Mouse (Mus musculus) embryonic facial prominence, embryonic 11.5 days (tissue): Measurements from ENCODE around the gene Igsf9. TPM values are rescaled to one million over a fixed set of nuclear protein-coding genes. Genes with fewer than 3 reads are reported as not detected.

ENCODE experiments used
- ATAC-seq: fragments of 200-750 bp; cut with Nextera tagmentation; replicated peaks from 2 replicates; pipeline ENCODE4 v1.8.0; 2017; ENCODE audit warnings: low read depth; ENCODE audit not compliant: insufficient number of reproducible peaks, low FRiP score, low TSS enrichment
- DNase-seq: peaks from one replicate; pipeline ENCODE4 v3.0.0-alpha.2; 2015; ENCODE audit warnings: low spot score
- H3K27ac ChIP-seq: fragments of 300-500 bp; sonication (generic); replicated peaks from 2 replicates; pipeline ENCODE4 v1.5.1; 2014; ENCODE audit warnings: mild to moderate bottlenecking, low read depth, low read length, control low read depth
- H3K27me3 ChIP-seq: fragments of 300-500 bp; sonication (generic); 2 replicates; pipeline ENCODE4 v1.6.1; 2014; ENCODE audit warnings: mild to moderate bottlenecking, low read length, moderate library complexity, mixed read lengths; ENCODE audit not compliant: control insufficient read depth, insufficient read depth
- H3K36me3 ChIP-seq: fragments of 300-500 bp; sonication (generic); replicated peaks from 2 replicates; pipeline ENCODE4 v1.6.1; 2014; ENCODE audit warnings: low read depth, mild to moderate bottlenecking, low read length, moderate library complexity, mixed read lengths; ENCODE audit not compliant: control insufficient read depth, insufficient read depth
- H3K4me1 ChIP-seq: fragments of 300-500 bp; sonication (generic); 2 replicates; pipeline ENCODE4 v1.6.1; 2014; ENCODE audit warnings: low read length, mixed read lengths; ENCODE audit not compliant: control insufficient read depth, insufficient read depth
- H3K4me2 ChIP-seq: fragments of 300-500 bp; sonication (generic); 2 replicates; pipeline ENCODE4 v1.6.1; 2014; ENCODE audit warnings: low read depth, mild to moderate bottlenecking, control low read depth, low read length, moderate library complexity
- H3K4me3 ChIP-seq: fragments of 300-500 bp; sonication (generic); 2 replicates; pipeline ENCODE4 v1.5.1; 2014; ENCODE audit warnings: low read depth, low read length, control low read depth
- H3K9ac ChIP-seq: fragments of 300-500 bp; sonication (generic); replicated peaks from 2 replicates; pipeline ENCODE4 v1.6.1; 2014; ENCODE audit warnings: mild to moderate bottlenecking, control low read depth, low read length
- H3K9me3 ChIP-seq: fragments of 300-500 bp; sonication (generic); replicated peaks from 2 replicates; pipeline ENCODE4 v1.6.1; 2016; ENCODE audit warnings: mild to moderate bottlenecking, low read length, inconsistent platforms, mixed read lengths; ENCODE audit not compliant: control insufficient read depth
- WGBS: fragments of 180-500 bp; shearing (Covaris S2); extraction: QIAGEN DNeasy Blood & Tissue Kit; methylation state at CpG from one replicate; pipeline ENCODE4 v1.1.7; 2014; 5-methylcytosine and 5-hydroxymethylcytosine counted together
- polyA plus RNA-seq: library from polyadenylated mRNA; unstranded; fragments of >200 nt; fragmentation: Nextera tagmentation; extraction: Ambion mirVana; gene quantifications from 2 replicates; pipeline ENCODE4 v1.2.1, GENCODE M21; 2014

The Igsf9 gene
- polyA plus RNA-seq, 1 experiment from 2014 or later = 36.8 TPM

DNA sequence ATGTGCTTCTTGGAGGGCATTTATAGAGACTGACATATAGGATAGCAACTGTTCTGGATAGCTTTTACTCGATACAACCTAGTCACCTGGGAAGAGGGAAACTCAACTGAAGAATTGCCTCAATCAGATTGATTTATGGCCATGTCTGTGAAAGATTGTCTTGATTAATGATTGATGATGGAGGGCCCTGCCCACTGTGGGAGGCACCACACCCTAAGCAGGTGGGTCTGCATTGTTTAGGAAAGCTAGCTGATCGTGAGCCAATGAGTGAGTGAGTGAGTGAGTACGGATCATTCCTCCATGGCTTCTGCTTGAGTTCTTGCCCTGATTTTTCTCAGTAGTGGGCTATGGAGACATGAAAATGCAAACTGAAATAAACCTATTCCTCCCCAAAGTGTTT is 41.1 kb upstream of the Igsf9 start:
- Histone ChIP-seq H3K27me3 (no peaks in the 10 kb centered on the region), H3K27ac (no peak overlapping the region), H3K9ac (no peak overlapping the region), H3K4me2 (no peak overlapping the region), H3K36me3 (no peaks in the 10 kb centered on the region), H3K9me3 (no peaks in the 10 kb centered on the region), H3K4me3 (no peak overlapping the region), H3K4me1 (no peaks in the 10 kb centered on the region)
- ATAC-seq (no peak), DNase-seq (no peak)
- WGBS = 83% methylated on average over 3 of the region's 3 CpGs

DNA sequence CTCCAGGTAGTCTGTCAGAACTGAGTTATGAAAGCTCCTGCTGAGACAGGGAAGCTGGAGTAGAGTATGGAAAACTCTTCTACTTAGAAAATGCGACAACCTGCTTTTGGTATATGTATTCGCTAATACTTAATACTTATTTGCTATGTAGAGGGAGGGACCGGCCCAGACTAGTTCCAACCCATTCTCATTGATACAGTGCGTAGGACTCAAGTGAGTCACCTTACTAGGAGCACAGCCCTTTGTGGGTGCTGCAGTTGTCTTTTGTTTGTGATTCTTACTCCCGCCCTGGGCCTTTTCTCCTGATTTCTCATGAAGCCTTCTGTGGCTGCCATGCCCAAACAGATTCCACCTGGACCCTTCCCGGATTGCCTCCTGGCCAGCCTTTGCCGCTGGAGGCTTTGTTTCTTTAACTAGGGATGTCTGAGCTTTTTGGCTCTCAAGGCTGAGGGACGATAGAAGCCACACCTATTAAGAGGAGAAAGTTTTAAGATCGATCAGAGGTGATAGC is 39.6 kb upstream of the Igsf9 start:
- Histone ChIP-seq H3K4me2 (no peak overlapping the region), H3K9ac (no peak overlapping the region), H3K9me3 (no peaks in the 10 kb centered on the region), H3K4me1 (no peaks in the 10 kb centered on the region), H3K27ac (no peak overlapping the region), H3K4me3 (no peak overlapping the region), H3K27me3 (no peaks in the 10 kb centered on the region), H3K36me3 (no peaks in the 10 kb centered on the region)
- 82% methylated on average over 9 of the region's 9 CpGs for WGBS
- no peak for DNase-seq
- ATAC-seq = no peak

DNA sequence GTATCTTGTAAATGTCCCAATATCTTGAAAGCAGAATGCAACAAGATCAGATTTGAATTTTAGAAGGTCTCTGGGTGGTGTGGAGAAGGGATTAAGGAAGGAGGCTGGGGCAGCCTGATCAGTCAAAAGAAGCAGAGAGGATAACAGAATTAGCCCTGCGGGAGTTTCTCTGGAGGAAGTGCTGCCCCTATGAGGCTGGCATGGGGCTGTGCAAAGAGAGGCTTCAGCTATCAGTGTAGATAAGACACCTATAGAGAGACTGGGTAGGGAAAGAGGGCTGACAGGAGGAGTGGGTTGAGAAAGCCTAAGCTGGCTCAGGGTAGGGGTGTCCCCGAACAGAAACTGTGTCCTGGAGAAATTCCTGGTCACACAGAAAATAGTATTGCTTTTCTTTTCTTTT is 31.4 kb upstream of the Igsf9 start:
- no peak overlapping the region for H3K9ac ChIP-seq
- no peaks in the 10 kb centered on the region for H3K9me3 ChIP-seq
- H3K4me1 ChIP-seq = no peaks in the 10 kb centered on the region
- H3K4me2 ChIP-seq = no peak overlapping the region
- no peak for ATAC-seq
- no peaks in the 10 kb centered on the region for H3K27me3 ChIP-seq
- no peak overlapping the region for H3K27ac ChIP-seq
- WGBS = 23% methylated on average over 2 of the region's 2 CpGs
- H3K4me3 ChIP-seq = no peak overlapping the region
- no peaks in the 10 kb centered on the region for H3K36me3 ChIP-seq
- no peak for DNase-seq

DNA sequence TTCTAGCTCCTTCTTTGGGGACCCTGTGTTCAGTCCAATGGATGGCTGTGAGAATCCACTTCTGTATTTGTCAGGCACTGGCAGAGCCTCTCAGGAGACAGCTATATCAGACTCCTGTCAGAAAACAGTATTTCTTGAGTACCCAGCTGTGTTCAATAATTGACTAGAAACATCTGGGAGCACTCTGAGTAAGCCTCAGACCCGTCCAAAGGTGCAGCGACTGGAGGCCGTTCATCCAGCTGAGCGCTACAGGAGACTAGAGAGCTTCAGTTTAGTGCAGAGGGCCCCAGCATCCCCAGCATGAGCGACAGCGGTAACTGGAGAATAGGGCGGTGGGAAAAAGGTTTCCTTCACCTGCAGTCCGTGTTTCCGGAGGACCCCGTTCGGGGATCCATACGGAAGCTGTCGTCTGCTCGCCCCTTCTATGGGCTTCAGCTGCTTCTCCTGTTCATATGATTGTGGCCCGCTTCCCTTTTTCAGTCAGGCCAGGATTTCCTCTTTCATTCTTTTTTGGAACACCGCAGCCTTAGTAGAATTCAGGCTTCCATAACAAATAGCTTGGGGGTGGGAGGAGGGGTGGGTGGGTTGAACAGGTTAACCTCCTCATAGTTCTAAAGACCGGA is 30.6 kb upstream of the Igsf9 start:
- no peak overlapping the region for H3K4me2 ChIP-seq
- ATAC-seq (no peak), DNase-seq (peak; percentile 72)

DNA sequence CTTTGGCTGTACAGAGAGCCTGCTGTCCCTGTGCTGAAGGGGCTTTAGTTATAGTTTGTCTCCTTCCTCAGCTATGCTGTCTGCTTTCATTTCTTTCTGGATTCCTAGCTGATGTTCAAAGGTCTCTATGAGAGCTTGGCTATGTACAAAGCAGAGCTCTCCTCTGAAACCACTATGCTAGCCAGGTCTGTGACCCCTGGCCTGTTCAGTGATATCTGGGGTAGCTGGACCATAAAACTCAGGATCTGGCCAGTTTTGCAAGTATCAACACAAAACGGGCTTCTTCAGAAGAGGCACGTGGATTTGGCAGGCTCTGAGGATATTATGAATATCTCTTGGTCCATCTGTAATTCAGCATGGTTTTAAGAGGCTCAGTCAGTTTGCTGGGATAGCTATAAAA is 28.7 kb upstream of the Igsf9 start:
- H3K9me3 ChIP-seq = no peaks in the 10 kb centered on the region
- no peak overlapping the region for H3K4me3 ChIP-seq
- H3K9ac ChIP-seq = no peak overlapping the region
- no peak for ATAC-seq
- no peak for DNase-seq
- 85% methylated on average over 2 of the region's 2 CpGs for WGBS
- H3K4me1 ChIP-seq = no peaks in the 10 kb centered on the region
- no peaks in the 10 kb centered on the region for H3K27me3 ChIP-seq
- H3K4me2 ChIP-seq = no peak overlapping the region
- H3K36me3 ChIP-seq = no peaks in the 10 kb centered on the region
- H3K27ac ChIP-seq = no peak overlapping the region

More for the DNA sequence above, 30.6 kb upstream of the Igsf9 start:
- Histone ChIP-seq H3K36me3 (no peaks in the 10 kb centered on the region), H3K4me1 (no peaks in the 10 kb centered on the region), H3K27ac (no peak overlapping the region), H3K9ac (no peak overlapping the region), H3K27me3 (no peaks in the 10 kb centered on the region), H3K4me3 (no peak overlapping the region), H3K9me3 (no peaks in the 10 kb centered on the region)
- WGBS = 21% methylated on average over 17 of the region's 17 CpGs

DNA sequence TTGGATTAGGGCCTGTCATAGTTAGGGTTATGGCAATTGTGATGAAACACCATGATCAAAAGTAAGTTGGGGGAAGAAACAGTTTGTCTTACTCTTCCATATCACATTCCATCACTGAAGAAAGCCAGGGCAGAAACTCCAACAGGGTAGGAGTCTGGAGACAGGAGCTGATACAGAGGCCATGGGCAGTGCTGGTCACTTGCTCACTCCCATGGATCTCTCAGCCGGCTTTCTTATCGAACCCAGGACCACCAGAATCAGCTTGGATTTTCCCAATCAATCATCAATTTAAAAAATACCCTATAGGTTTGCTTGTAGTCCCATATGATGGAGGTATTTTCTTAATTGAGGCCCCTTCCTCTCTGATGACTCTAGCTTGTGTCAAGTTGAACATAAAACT is 27.8 kb upstream of the Igsf9 start:
- Histone ChIP-seq H3K4me3 (no peak overlapping the region), H3K9me3 (no peaks in the 10 kb centered on the region), H3K27me3 (no peaks in the 10 kb centered on the region), H3K4me1 (no peaks in the 10 kb centered on the region), H3K36me3 (no peaks in the 10 kb centered on the region), H3K27ac (no peak overlapping the region), H3K9ac (no peak overlapping the region), H3K4me2 (no peak overlapping the region)
- ATAC-seq = no peak
- WGBS = 91% methylated on average over 2 of the region's 2 CpGs
- no peak for DNase-seq

DNA sequence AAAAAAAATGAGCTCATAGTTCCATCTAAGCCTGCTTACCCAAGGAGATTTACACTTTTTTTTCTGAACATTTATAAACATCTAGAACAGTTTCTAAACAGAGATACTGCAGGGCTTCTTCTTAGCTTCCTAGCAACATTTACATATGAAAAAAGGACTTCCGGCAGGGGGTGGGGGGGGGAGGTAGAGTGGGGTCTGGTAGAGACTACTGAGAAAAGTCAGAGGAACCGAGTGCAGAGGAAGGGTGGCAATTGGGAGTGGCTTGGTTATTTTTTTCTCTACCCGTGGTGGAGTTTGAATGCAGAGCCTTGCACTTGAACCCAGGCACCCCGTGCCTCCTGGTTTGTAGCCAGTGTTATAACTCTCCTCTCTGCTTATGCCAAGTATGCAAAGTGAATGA is 26.2 kb upstream of the Igsf9 start:
- Histone ChIP-seq H3K27ac (no peak overlapping the region), H3K36me3 (no peaks in the 10 kb centered on the region), H3K9ac (no peak overlapping the region), H3K4me3 (no peak overlapping the region), H3K4me2 (no peak overlapping the region), H3K9me3 (no peaks in the 10 kb centered on the region), H3K27me3 (no peaks in the 10 kb centered on the region), H3K4me1 (no peaks in the 10 kb centered on the region)
- 21% methylated on average over 4 of the region's 4 CpGs for WGBS
- DNase-seq = no peak
- ATAC-seq = no peak

DNA sequence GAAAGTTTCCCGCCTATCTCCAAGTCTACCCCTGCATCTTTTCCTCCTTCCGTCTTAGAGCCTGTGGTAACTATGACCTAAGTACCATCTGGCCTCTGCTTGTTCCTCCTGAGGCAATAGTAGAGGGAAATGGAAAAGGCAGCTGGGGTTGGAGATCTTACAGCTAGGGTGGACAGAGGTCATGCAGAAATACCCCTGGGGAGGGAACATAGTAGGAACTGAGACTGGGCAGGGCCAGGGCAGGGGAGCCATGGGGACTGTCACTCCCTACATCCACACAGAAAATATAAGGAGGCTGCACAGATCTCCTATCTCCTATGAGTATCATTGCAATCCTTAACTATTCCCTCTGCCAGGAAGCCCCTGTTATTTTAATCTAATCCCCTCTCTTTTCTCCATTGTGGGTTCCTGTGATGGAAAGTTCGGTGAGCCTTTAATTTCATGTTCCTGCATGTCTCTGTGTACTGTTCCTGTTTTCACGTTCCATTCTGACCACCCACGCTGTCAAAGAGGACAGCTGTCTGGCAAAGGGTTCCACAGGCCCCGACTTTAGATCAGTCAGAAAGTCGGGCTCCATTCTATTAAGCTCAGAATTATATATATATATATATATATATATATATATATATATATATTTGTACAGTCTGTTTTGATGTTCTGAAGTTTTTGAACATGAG is 25.4 kb upstream of the Igsf9 start:
- H3K9ac ChIP-seq = no peak overlapping the region
- WGBS = 63% methylated on average over 7 of the region's 7 CpGs
- no peak overlapping the region for H3K27ac ChIP-seq
- H3K4me2 ChIP-seq = no peak overlapping the region
- H3K36me3 ChIP-seq = no peaks in the 10 kb centered on the region
- H3K4me1 ChIP-seq = no peaks in the 10 kb centered on the region
- H3K4me3 ChIP-seq = no peak overlapping the region
- no peak for ATAC-seq
- H3K27me3 ChIP-seq = no peaks in the 10 kb centered on the region
- no peak for DNase-seq
- H3K9me3 ChIP-seq = no peaks in the 10 kb centered on the region
